ENCODE assay signal across 8 mouse cellular contexts in the genomic region with DNA sequence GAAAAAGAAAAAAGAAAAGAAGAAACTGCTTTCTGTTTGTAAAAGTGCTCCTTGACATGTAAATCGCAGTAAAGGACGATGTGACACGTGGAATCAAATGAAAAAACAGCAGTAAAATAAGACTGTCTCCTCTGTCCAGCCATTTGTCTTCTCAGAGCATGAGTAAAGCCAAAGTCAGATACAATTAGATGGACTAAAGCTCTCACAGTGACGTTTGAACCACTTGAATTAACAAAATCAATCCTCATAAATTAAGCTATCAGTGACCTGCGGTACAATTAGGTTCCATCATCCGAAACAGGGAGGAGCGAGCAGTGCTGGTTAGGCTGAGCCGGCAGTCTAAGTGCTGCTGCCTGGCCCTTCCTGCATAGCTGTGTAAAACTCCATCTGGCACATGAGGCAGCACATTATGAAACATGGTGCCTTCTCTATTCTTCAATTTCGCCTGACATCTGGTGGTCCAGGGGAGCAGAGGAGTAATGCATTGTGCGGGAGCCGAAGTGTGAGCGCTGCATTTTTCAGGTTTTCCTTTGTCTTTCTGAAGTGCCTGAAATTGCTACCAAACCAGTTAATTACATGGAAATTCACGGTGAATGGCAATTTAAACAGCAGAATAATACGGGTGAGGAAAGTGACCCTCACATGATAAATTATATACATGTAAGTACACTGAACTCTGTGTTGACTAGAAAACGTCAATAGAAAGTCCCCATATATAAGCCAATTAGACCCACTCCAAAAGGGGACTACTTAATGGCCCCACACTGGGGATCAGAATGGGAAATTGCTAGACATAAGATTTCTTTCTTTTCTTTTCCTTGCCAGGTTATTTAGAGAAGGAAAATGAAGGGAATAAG.
DNase-seq lines count a peak whose midpoint lies in the region; ATAC-seq and TF ChIP-seq lines count a peak whose summit lies in the region.

No protein-coding gene starts in this region.

- peak overlapping the region; percentile 81 for H3K27ac ChIP-seq in hindbrain, embryonic 15.5 days (replicated peaks)
- H3K27ac ChIP-seq in lung, postnatal 0 days (ENCODE audit: low read length), result no peak overlapping the region

- H3K27me3 ChIP-seq in hindbrain, embryonic 15.5 days, result no peaks in the 10 kb centered on the region
- no peaks in the 10 kb centered on the region for H3K27me3 ChIP-seq in lung, postnatal 0 days (replicated peaks; ENCODE audit: insufficient read depth, low read length)

- TF ChIP-seq EP300 in lung, postnatal 0 days (IDR thresholded peaks at IDR 0.05), result no peak

- intact Hi-C loops in left cerebral cortex, postnatal 36 days (cut with DNase I), result no loop called here

- peaks cover 10% of the 10 kb centered on the region for H3K4me1 ChIP-seq in hindbrain, embryonic 15.5 days (replicated peaks)
- no peaks in the 10 kb centered on the region for H3K4me1 ChIP-seq in lung, postnatal 0 days (ENCODE audit: insufficient read depth, low read depth, low read length)

- no peaks in the 10 kb centered on the region for H3K36me3 ChIP-seq in hindbrain, embryonic 15.5 days
- H3K36me3 ChIP-seq in lung, postnatal 0 days (ENCODE audit: insufficient read depth, low read length), result no peaks in the 10 kb centered on the region

- no peak overlapping the region for H3K4me3 ChIP-seq in hindbrain, embryonic 15.5 days
- no peak overlapping the region for H3K4me3 ChIP-seq in lung, postnatal 0 days (ENCODE audit: low read depth, low read length)

- WGBS in hindbrain, embryonic 15.5 days, result 21% methylated on average over 15 of the region's 15 CpGs
- WGBS in lung, postnatal 0 days, result 62% methylated on average over 15 of the region's 15 CpGs

- H3K9ac ChIP-seq in hindbrain, embryonic 15.5 days, result no peak overlapping the region
- H3K9ac ChIP-seq in lung, postnatal 0 days (replicated peaks; ENCODE audit: low read depth), result no peak overlapping the region

- TF ChIP-seq CTCF in lung, postnatal 0 days (IDR thresholded peaks at IDR 0.05), result no peak

- ATAC-seq in hindbrain, embryonic 15.5 days (ENCODE audit: low FRiP score, low read depth), result peak; percentile 93
- ATAC-seq in lung, postnatal 0 days, result no peak

- peak; percentile 52 to 56 for DNase-seq in cerebellum, postnatal 14 days
- DNase-seq in cerebellum, adult 11 months, result no peak
- peak; percentile 8 to 30 for DNase-seq in left cerebral cortex, postnatal 36 days (ENCODE audit: low spot score in 2 of 2)
- peak; percentile 19 for DNase-seq in retina, postnatal 7 days (ENCODE audit: low read depth, low spot score)
- DNase-seq in gastrocnemius, postnatal 25 days, result no peak
- no peak for DNase-seq in gastrocnemius, postnatal 10 days
- no peak for DNase-seq in lung, postnatal 0 days (ENCODE audit: low spot score)

- peak overlapping the region; percentile 37 for H3K4me2 ChIP-seq in hindbrain, embryonic 15.5 days
- H3K4me2 ChIP-seq in lung, postnatal 0 days (replicated peaks; ENCODE audit: low read depth, low read length), result no peak overlapping the region

- no peaks in the 10 kb centered on the region for H3K9me3 ChIP-seq in hindbrain, embryonic 15.5 days
- no peaks in the 10 kb centered on the region for H3K9me3 ChIP-seq in lung, postnatal 0 days (ENCODE audit: low read length)

Comparison
In these comparisons a context has a peak if more than half of its experiments do, and no peak if none do; other contexts are left out.
1. DNase-seq: peak in cerebellum, postnatal 14 days (2 of 2), left cerebral cortex, postnatal 36 days (2 of 2) and retina, postnatal 7 days (single experiment); none in cerebellum, adult 11 months (single experiment), gastrocnemius, postnatal 25 days (single experiment), gastrocnemius, postnatal 10 days (single experiment) and lung, postnatal 0 days (single experiment).